Mouse (Mus musculus): ENCODE results near the gene Xylb.

DNA sequence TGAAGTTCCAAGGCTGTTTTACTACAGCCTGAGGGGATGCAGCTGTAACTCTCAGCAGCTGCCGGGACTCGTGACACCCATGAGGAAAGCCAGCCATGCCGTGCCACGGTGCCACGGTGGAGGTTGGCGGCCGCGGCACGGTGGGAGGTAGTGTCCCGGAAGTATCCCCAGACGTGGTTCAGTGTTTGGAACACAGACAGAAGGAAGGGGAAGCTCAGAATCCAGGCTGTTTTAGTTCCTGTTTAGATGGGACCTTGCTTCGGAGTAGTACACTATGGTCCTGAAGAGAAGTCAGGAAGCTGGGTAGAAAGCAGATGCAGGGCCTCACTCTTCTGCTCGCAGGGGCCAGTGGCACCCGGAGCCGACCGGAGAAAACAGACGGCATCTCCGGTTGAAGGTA is 60.8 kb downstream of the Xylb start:
- TF ChIP-seq CTCF (IDR thresholded peaks at IDR 0.05; ENCODE audit: low read depth), result no peak
- TF ChIP-seq EP300 (IDR thresholded peaks at IDR 0.05; ENCODE audit: low read depth), result no peak

All from heart, postnatal 0 days (tissue).